Mouse (Mus musculus): ENCODE measurements at regions not wholly inside any gene's neighbourhood (a gene's known extent, or its start where the extent isn't known, plus 50 kb on each side); places are given as distances from the start of the nearest gene placed in this dataset.

GRCm38 (mm10) chr8:127745221-127745620, 613.2 kb upstream of the Nrp1 start:
- Histone ChIP-seq H3K36me3 (ENCODE audit: control insufficient read depth, insufficient read depth) (no peaks in the 10 kb centered on the region), H3K4me3 (replicated peaks; ENCODE audit: low read length) (no peak overlapping the region), H3K9me3 (ENCODE audit: control insufficient read depth, low read length) (no peaks in the 10 kb centered on the region), H3K9ac (replicated peaks; ENCODE audit: low read depth, low read length) (no peak overlapping the region), H3K4me2 (ENCODE audit: low read length) (no peak overlapping the region), H3K27ac (ENCODE audit: low read length) (no peak overlapping the region), H3K4me1 (replicated peaks; ENCODE audit: control insufficient read depth, insufficient read depth, low read length) (peaks cover 3% of the 10 kb centered on the region), H3K27me3 (replicated peaks; ENCODE audit: control insufficient read depth, insufficient read depth, low read length) (no peaks in the 10 kb centered on the region)
- 96% methylated on average over 4 of the region's 4 CpGs for WGBS
- ATAC-seq, result no peak

GRCm38 (mm10) chr8:127746456-127746855, 611.9 kb upstream of the Nrp1 start:
- peaks cover 3% of the 10 kb centered on the region for H3K4me1 ChIP-seq (replicated peaks; ENCODE audit: control insufficient read depth, insufficient read depth, low read length)
- no peak for ATAC-seq
- H3K4me3 ChIP-seq (replicated peaks; ENCODE audit: low read length), result no peak overlapping the region
- H3K4me2 ChIP-seq (ENCODE audit: low read length), result no peak overlapping the region
- no peaks in the 10 kb centered on the region for H3K9me3 ChIP-seq (ENCODE audit: control insufficient read depth, low read length)
- H3K9ac ChIP-seq (replicated peaks; ENCODE audit: low read depth, low read length), result no peak overlapping the region
- no peaks in the 10 kb centered on the region for H3K27me3 ChIP-seq (replicated peaks; ENCODE audit: control insufficient read depth, insufficient read depth, low read length)
- WGBS, result 77% methylated on average over 8 of the region's 8 CpGs
- no peaks in the 10 kb centered on the region for H3K36me3 ChIP-seq (ENCODE audit: control insufficient read depth, insufficient read depth)
- no peak overlapping the region for H3K27ac ChIP-seq (ENCODE audit: low read length)

- Histone ChIP-seq H3K9ac (replicated peaks; ENCODE audit: low read depth, low read length) (no peak overlapping the region), H3K36me3 (ENCODE audit: control insufficient read depth, insufficient read depth) (no peaks in the 10 kb centered on the region), H3K9me3 (ENCODE audit: control insufficient read depth, low read length) (no peaks in the 10 kb centered on the region), H3K27ac (ENCODE audit: low read length) (no peak overlapping the region), H3K4me2 (ENCODE audit: low read length) (no peak overlapping the region), H3K27me3 (replicated peaks; ENCODE audit: control insufficient read depth, insufficient read depth, low read length) (no peaks in the 10 kb centered on the region), H3K4me1 (replicated peaks; ENCODE audit: control insufficient read depth, insufficient read depth, low read length) (no peaks in the 10 kb centered on the region; the same call in 1 of the 2 replicates), H3K4me3 (replicated peaks; ENCODE audit: low read length) (no peak overlapping the region)
- ATAC-seq, result no peak
- WGBS, result 79% methylated on average over 5 of the region's 5 CpGs
These were observed 605.5 kb upstream of the Nrp1 start for GRCm38 (mm10) chr8:127752871-127753270.

GRCm38 (mm10) chr8:127753793-127754565, 604.4 kb upstream of the Nrp1 start:
- Histone ChIP-seq H3K9me3 (ENCODE audit: control insufficient read depth, low read length) (no peaks in the 10 kb centered on the region), H3K4me3 (replicated peaks; ENCODE audit: low read length) (no peak overlapping the region), H3K4me1 (replicated peaks; ENCODE audit: control insufficient read depth, insufficient read depth, low read length) (no peaks in the 10 kb centered on the region; the same call in 1 of the 2 replicates), H3K36me3 (ENCODE audit: control insufficient read depth, insufficient read depth) (no peaks in the 10 kb centered on the region), H3K9ac (replicated peaks; ENCODE audit: low read depth, low read length) (no peak overlapping the region), H3K4me2 (ENCODE audit: low read length) (no peak overlapping the region), H3K27me3 (replicated peaks; ENCODE audit: control insufficient read depth, insufficient read depth, low read length) (no peaks in the 10 kb centered on the region), H3K27ac (ENCODE audit: low read length) (no peak overlapping the region)
- ATAC-seq, result no peak
- 91% methylated on average over 5 of the region's 5 CpGs for WGBS

- H3K27me3 ChIP-seq (replicated peaks; ENCODE audit: control insufficient read depth, insufficient read depth, low read length), result no peaks in the 10 kb centered on the region
- 81% methylated on average over 2 of the region's 2 CpGs for WGBS
- no peaks in the 10 kb centered on the region; the same call in 1 of the 2 replicates for H3K4me1 ChIP-seq (replicated peaks; ENCODE audit: control insufficient read depth, insufficient read depth, low read length)
- no peaks in the 10 kb centered on the region for H3K9me3 ChIP-seq (ENCODE audit: control insufficient read depth, low read length)
- H3K9ac ChIP-seq (replicated peaks; ENCODE audit: low read depth, low read length), result no peak overlapping the region
- H3K27ac ChIP-seq (ENCODE audit: low read length), result no peak overlapping the region
- H3K36me3 ChIP-seq (ENCODE audit: control insufficient read depth, insufficient read depth), result no peaks in the 10 kb centered on the region
- no peak for ATAC-seq
- H3K4me3 ChIP-seq (replicated peaks; ENCODE audit: low read length), result no peak overlapping the region
- H3K4me2 ChIP-seq (ENCODE audit: low read length), result no peak overlapping the region
These were observed 601.0 kb upstream of the Nrp1 start for GRCm38 (mm10) chr8:127757396-127757795.

GRCm38 (mm10) chr8:127759906-127760305, 598.5 kb upstream of the Nrp1 start:
- Histone ChIP-seq H3K4me2 (ENCODE audit: low read length) (no peak overlapping the region), H3K9me3 (ENCODE audit: control insufficient read depth, low read length) (no peaks in the 10 kb centered on the region), H3K4me1 (replicated peaks; ENCODE audit: control insufficient read depth, insufficient read depth, low read length) (no peaks in the 10 kb centered on the region; the same call in 1 of the 2 replicates), H3K27ac (ENCODE audit: low read length) (no peak overlapping the region), H3K27me3 (replicated peaks; ENCODE audit: control insufficient read depth, insufficient read depth, low read length) (no peaks in the 10 kb centered on the region), H3K9ac (replicated peaks; ENCODE audit: low read depth, low read length) (no peak overlapping the region), H3K4me3 (replicated peaks; ENCODE audit: low read length) (no peak overlapping the region), H3K36me3 (ENCODE audit: control insufficient read depth, insufficient read depth) (no peaks in the 10 kb centered on the region)
- WGBS, result 54% methylated on average over 5 of the region's 5 CpGs
- ATAC-seq, result no peak

GRCm38 (mm10) chr8:127765199-127765598, 593.2 kb upstream of the Nrp1 start:
- H3K27ac ChIP-seq (ENCODE audit: low read length), result no peak overlapping the region
- no peak overlapping the region for H3K9ac ChIP-seq (replicated peaks; ENCODE audit: low read depth, low read length)
- no peak overlapping the region for H3K4me3 ChIP-seq (replicated peaks; ENCODE audit: low read length)
- H3K4me2 ChIP-seq (ENCODE audit: low read length), result no peak overlapping the region
- H3K4me1 ChIP-seq (replicated peaks; ENCODE audit: control insufficient read depth, insufficient read depth, low read length), result no peaks in the 10 kb centered on the region
- H3K27me3 ChIP-seq (replicated peaks; ENCODE audit: control insufficient read depth, insufficient read depth, low read length), result no peaks in the 10 kb centered on the region
- 84% methylated on average over 5 of the region's 5 CpGs for WGBS
- no peaks in the 10 kb centered on the region for H3K9me3 ChIP-seq (ENCODE audit: control insufficient read depth, low read length)
- no peaks in the 10 kb centered on the region for H3K36me3 ChIP-seq (ENCODE audit: control insufficient read depth, insufficient read depth)
- no peak for ATAC-seq

GRCm38 (mm10) chr8:127768311-127768710, 590.1 kb upstream of the Nrp1 start:
- 25% methylated on average over 3 of the region's 3 CpGs for WGBS

GRCm38 (mm10) chr8:127769651-127770050, 588.8 kb upstream of the Nrp1 start:
- Histone ChIP-seq H3K36me3 (ENCODE audit: control insufficient read depth, insufficient read depth) (no peaks in the 10 kb centered on the region), H3K27me3 (replicated peaks; ENCODE audit: control insufficient read depth, insufficient read depth, low read length) (no peaks in the 10 kb centered on the region), H3K9ac (replicated peaks; ENCODE audit: low read depth, low read length) (no peak overlapping the region), H3K27ac (ENCODE audit: low read length) (no peak overlapping the region), H3K4me2 (ENCODE audit: low read length) (no peak overlapping the region), H3K9me3 (ENCODE audit: control insufficient read depth, low read length) (no peaks in the 10 kb centered on the region), H3K4me1 (replicated peaks; ENCODE audit: control insufficient read depth, insufficient read depth, low read length) (peaks cover 6% of the 10 kb centered on the region; the same call in 1 of the 2 replicates), H3K4me3 (replicated peaks; ENCODE audit: low read length) (no peak overlapping the region)
- no peak for ATAC-seq
- 94% methylated on average over 1 of the region's 1 CpGs for WGBS

More at GRCm38 (mm10) chr8:127768311-127768710, 590.1 kb upstream of the Nrp1 start:
- no peaks in the 10 kb centered on the region for H3K27me3 ChIP-seq (replicated peaks; ENCODE audit: control insufficient read depth, insufficient read depth, low read length)
- no peaks in the 10 kb centered on the region for H3K9me3 ChIP-seq (ENCODE audit: control insufficient read depth, low read length)
- no peak overlapping the region for H3K27ac ChIP-seq (ENCODE audit: low read length)
- no peak overlapping the region for H3K4me2 ChIP-seq (ENCODE audit: low read length)
- no peak for ATAC-seq
- H3K36me3 ChIP-seq (ENCODE audit: control insufficient read depth, insufficient read depth), result no peaks in the 10 kb centered on the region
- H3K9ac ChIP-seq (replicated peaks; ENCODE audit: low read depth, low read length), result no peak overlapping the region
- no peaks in the 10 kb centered on the region for H3K4me1 ChIP-seq (replicated peaks; ENCODE audit: control insufficient read depth, insufficient read depth, low read length)
- H3K4me3 ChIP-seq (replicated peaks; ENCODE audit: low read length), result no peak overlapping the region
